Mouse (Mus musculus): ENCODE measurements around the gene Prkd2. TPM values are rescaled to one million over a fixed set of nuclear protein-coding genes. Genes with fewer than 3 reads are reported as not detected.

Prkd2 gene
- polyA plus RNA-seq, 1 experiment from 2014 or later = 23.3 TPM

GRCm38 (mm10) chr7:16919395-16920149, 76.9 kb downstream of the Prkd2 start:
- H3K4me2 ChIP-seq (ENCODE audit: low read depth, low read length) = no peak overlapping the region
- no peak overlapping the region for H3K27ac ChIP-seq (ENCODE audit: low read length)
- H3K4me1 ChIP-seq (replicated peaks; ENCODE audit: control insufficient read depth, insufficient read depth, low read length) = peaks cover 39% of the 10 kb centered on the region
- no peaks in the 10 kb centered on the region for H3K27me3 ChIP-seq (ENCODE audit: control insufficient read depth, insufficient read depth, low read depth, low read length)
- 77% methylated on average over 13 of the region's 13 CpGs for WGBS
- H3K9me3 ChIP-seq (ENCODE audit: control insufficient read depth, low read length) = no peaks in the 10 kb centered on the region
- peaks cover 21% of the 10 kb centered on the region for H3K36me3 ChIP-seq (ENCODE audit: control insufficient read depth, insufficient read depth, low read length)
- 0 out of 2 replicates have a peak overlapping the region, but pooled peaks have one; percentile 10 for H3K9ac ChIP-seq (ENCODE audit: low read length)
- H3K4me3 ChIP-seq (ENCODE audit: low read length) = no peak overlapping the region
- ATAC-seq (ENCODE audit: low read depth) = no peak

Other genes starting within 250 kb of the Prkd2 start
- gene Arhgap35, start 227.9 kb upstream of the Prkd2 start, polyA plus RNA-seq (2015; fragmentation: Nextera tagmentation; extraction: Ambion mirVana) = 16.4 and 17.8 TPM in 2 replicates
- gene Ceacam15, start 167.2 kb upstream of the Prkd2 start, polyA plus RNA-seq (2015; fragmentation: Nextera tagmentation; extraction: Ambion mirVana) = not detected in 2 replicates
- gene Ceacam9, start 121.0 kb upstream of the Prkd2 start, polyA plus RNA-seq (2015; fragmentation: Nextera tagmentation; extraction: Ambion mirVana) = not detected in 2 replicates
- gene Ap2s1, start 104.5 kb upstream of the Prkd2 start, polyA plus RNA-seq (2015; fragmentation: Nextera tagmentation; extraction: Ambion mirVana) = 275 and 283 TPM in 2 replicates
- 46.7 and 47.2 TPM in 2 replicates for gene Slc1a5, start 61.6 kb upstream of the Prkd2 start, polyA plus RNA-seq (2015; fragmentation: Nextera tagmentation; extraction: Ambion mirVana)
- 87.1 and 92.1 TPM in 2 replicates for gene Strn4, start 27.0 kb upstream of the Prkd2 start, polyA plus RNA-seq (2015; fragmentation: Nextera tagmentation; extraction: Ambion mirVana)
- 28.1 and 28.9 TPM in 2 replicates for gene Fkrp, start 26.2 kb upstream of the Prkd2 start, polyA plus RNA-seq (2015; fragmentation: Nextera tagmentation; extraction: Ambion mirVana)
- gene Dact3, start 32.4 kb downstream of the Prkd2 start, polyA plus RNA-seq (2015; fragmentation: Nextera tagmentation; extraction: Ambion mirVana) = 2.1 and 2.2 TPM in 2 replicates
- gene Gng8, start 48.9 kb downstream of the Prkd2 start, polyA plus RNA-seq (2015; fragmentation: Nextera tagmentation; extraction: Ambion mirVana) = 12.9 and 13.0 TPM in 2 replicates
- gene Ptgir, start 63.6 kb downstream of the Prkd2 start, polyA plus RNA-seq (2015; fragmentation: Nextera tagmentation; extraction: Ambion mirVana) = 2.6 and 2.8 TPM in 2 replicates
- gene Calm3, start 81.2 kb downstream of the Prkd2 start, polyA plus RNA-seq (2015; fragmentation: Nextera tagmentation; extraction: Ambion mirVana) = 116 and 118 TPM in 2 replicates
- 5.1 and 5.5 TPM in 2 replicates for gene Pnmal2, start 101.8 kb downstream of the Prkd2 start, polyA plus RNA-seq (2015; fragmentation: Nextera tagmentation; extraction: Ambion mirVana)
- 0.20 and 0.49 TPM in 2 replicates for gene Pnmal1, start 116.8 kb downstream of the Prkd2 start, polyA plus RNA-seq (2015; fragmentation: Nextera tagmentation; extraction: Ambion mirVana)
- gene Gm42372, start 140.2 kb downstream of the Prkd2 start, polyA plus RNA-seq (2015; fragmentation: Nextera tagmentation; extraction: Ambion mirVana) = 0.15 and 0.29 TPM in 2 replicates
- 41.7 and 43.8 TPM in 2 replicates for gene Ccdc8, start 149.8 kb downstream of the Prkd2 start, polyA plus RNA-seq (2015; fragmentation: Nextera tagmentation; extraction: Ambion mirVana)
- 104 and 105 TPM in 2 replicates for gene Ppp5c, start 185.0 kb downstream of the Prkd2 start, polyA plus RNA-seq (2015; fragmentation: Nextera tagmentation; extraction: Ambion mirVana)
- 56.0 and 57.0 TPM in 2 replicates for gene Hif3a, start 219.5 kb downstream of the Prkd2 start, polyA plus RNA-seq (2015; fragmentation: Nextera tagmentation; extraction: Ambion mirVana)
- 0.28 and 0.50 TPM in 2 replicates for gene Psg16, start 231.1 kb downstream of the Prkd2 start, polyA plus RNA-seq (2015; fragmentation: Nextera tagmentation; extraction: Ambion mirVana)

Data from lung, embryonic 16.5 days (tissue).